Mouse (Mus musculus): ENCODE measurements at regions not wholly inside any gene's neighbourhood (a gene's known extent, or its start where the extent isn't known, plus 50 kb on each side); places are given as distances from the start of the nearest gene placed in this dataset.

DNA sequence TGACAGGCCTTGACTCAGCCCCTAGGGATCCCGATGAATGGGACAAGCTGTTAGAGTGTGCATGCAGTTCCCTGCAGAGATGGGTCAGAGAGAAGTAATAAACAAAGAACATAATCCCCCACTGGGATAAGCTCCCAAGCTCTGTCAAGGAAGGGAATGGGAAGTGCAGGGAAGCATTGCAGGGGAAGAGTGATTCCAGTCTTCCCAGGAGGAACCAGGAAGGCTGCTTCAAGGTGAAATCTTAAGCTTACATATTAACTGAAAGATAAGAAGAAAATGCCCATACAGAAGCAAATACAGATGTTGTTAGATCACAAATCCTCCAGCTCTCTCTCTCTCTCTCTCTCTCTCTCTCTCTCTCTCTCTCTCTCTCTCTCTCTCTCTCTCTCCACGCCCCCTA, 202.2 kb downstream of the Gm826 start:
- Histone ChIP-seq H3K9me3 (ENCODE audit: control insufficient read depth, low read length) (no peaks in the 10 kb centered on the region), H3K27me3 (ENCODE audit: control insufficient read depth, insufficient read depth, low read length) (no peaks in the 10 kb centered on the region), H3K9ac (ENCODE audit: low read depth, low read length, severe bottlenecking) (no peak overlapping the region), H3K4me2 (replicated peaks; ENCODE audit: low read depth, low read length, severe bottlenecking) (no peak overlapping the region), H3K4me1 (ENCODE audit: control insufficient read depth, insufficient read depth, low read length) (no peaks in the 10 kb centered on the region), H3K36me3 (ENCODE audit: control insufficient read depth, insufficient read depth, low read length) (no peaks in the 10 kb centered on the region), H3K27ac (replicated peaks; ENCODE audit: low read depth, low read length) (no peak overlapping the region), H3K4me3 (replicated peaks; ENCODE audit: low read length) (no peak overlapping the region)
- 77% methylated on average over 2 of the region's 2 CpGs for WGBS
- no peak for TF ChIP-seq POLR2A (IDR thresholded peaks at IDR 0.05; ENCODE audit: borderline replicate concordance, extremely low read depth, insufficient read depth, insufficient read length)
- ATAC-seq (ENCODE audit: low FRiP score, low read depth) (no peak), DNase-seq (ENCODE audit: low spot score) (no peak)

DNA sequence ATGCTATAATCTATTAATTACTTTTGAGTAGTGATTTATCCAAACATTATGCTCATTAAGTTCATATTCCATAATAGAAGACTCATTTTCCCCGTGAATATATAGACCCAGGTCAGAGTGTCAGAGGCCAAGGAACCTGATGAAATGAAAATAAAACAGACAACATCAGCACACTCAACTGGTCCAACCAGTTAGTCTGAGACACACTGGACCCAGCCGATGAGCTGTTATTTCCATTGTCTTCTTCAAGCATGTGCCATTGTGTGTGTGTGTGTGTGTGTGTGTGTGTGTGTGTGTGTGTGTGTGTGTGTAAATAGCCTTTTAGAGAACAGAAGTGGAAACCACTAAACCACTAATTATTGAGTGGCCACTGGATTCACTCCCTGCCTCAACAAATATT, 202.6 kb downstream of the Gm826 start:
- Histone ChIP-seq H3K9me3 (ENCODE audit: control insufficient read depth, low read length) (no peaks in the 10 kb centered on the region), H3K4me1 (ENCODE audit: control insufficient read depth, insufficient read depth, low read length) (no peaks in the 10 kb centered on the region), H3K36me3 (ENCODE audit: control insufficient read depth, insufficient read depth, low read length) (no peaks in the 10 kb centered on the region), H3K27ac (replicated peaks; ENCODE audit: low read depth, low read length) (no peak overlapping the region), H3K4me2 (replicated peaks; ENCODE audit: low read depth, low read length, severe bottlenecking) (no peak overlapping the region), H3K27me3 (ENCODE audit: control insufficient read depth, insufficient read depth, low read length) (no peaks in the 10 kb centered on the region), H3K9ac (ENCODE audit: low read depth, low read length, severe bottlenecking) (no peak overlapping the region), H3K4me3 (replicated peaks; ENCODE audit: low read length) (no peak overlapping the region)
- no peak for ATAC-seq (ENCODE audit: low FRiP score, low read depth)
- 75% methylated on average over 2 of the region's 2 CpGs for WGBS
- DNase-seq (ENCODE audit: low spot score), result no peak
- no peak for TF ChIP-seq POLR2A (IDR thresholded peaks at IDR 0.05; ENCODE audit: borderline replicate concordance, extremely low read depth, insufficient read depth, insufficient read length)

DNA sequence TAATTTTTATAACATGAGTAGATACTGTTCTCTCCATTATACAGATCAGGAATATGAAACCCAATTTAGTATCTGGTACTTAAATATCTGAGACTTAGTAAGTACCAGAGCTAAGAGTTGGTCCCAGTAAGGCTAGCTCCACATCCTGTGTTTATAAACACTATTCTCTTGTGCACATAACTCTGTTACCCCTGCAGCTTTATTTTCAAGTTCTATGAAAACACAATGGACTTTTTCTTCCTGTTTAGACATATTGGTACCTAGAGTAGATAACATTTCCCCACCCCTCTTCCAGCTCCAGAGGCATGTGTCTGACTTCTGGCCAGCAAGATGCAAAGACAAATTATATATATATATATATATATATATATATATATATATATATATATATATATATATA, 216.8 kb downstream of the Gm826 start:
- no peak for TF ChIP-seq POLR2A (IDR thresholded peaks at IDR 0.05; ENCODE audit: borderline replicate concordance, extremely low read depth, insufficient read depth, insufficient read length)
- no peaks in the 10 kb centered on the region for H3K27me3 ChIP-seq (ENCODE audit: control insufficient read depth, insufficient read depth, low read length)
- no peak for DNase-seq (ENCODE audit: low spot score)

DNA sequence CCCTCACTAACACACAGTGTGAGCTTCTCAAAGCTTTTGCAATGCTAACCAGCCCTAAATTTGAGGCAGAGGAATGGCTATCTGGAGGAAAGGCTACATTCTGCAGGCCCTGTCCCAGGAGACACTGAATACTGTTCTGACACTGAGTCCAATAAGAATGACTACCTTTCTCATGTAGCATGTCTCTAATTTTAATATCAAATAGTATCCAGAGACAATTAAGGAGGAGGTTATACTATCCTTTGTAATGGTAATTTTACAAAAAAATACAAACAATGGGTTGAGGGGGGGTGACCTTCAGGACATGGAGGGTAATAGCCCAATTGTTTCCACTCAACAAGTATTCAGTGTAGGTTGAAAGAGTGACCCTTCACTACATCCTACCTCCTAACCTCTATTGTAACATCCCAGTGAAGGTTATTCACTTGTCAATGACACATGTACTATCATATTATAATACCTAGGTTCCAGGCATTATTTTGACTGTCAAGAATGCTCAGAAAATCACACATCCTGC, 222.7 kb downstream of the Gm826 start:
- no peak for ATAC-seq (ENCODE audit: low FRiP score, low read depth)
- Histone ChIP-seq H3K27ac (replicated peaks; ENCODE audit: low read depth, low read length) (no peak overlapping the region), H3K4me1 (ENCODE audit: control insufficient read depth, insufficient read depth, low read length) (no peaks in the 10 kb centered on the region), H3K9ac (ENCODE audit: low read depth, low read length, severe bottlenecking) (no peak overlapping the region), H3K9me3 (ENCODE audit: control insufficient read depth, low read length) (no peaks in the 10 kb centered on the region), H3K4me2 (replicated peaks; ENCODE audit: low read depth, low read length, severe bottlenecking) (no peak overlapping the region), H3K4me3 (replicated peaks; ENCODE audit: low read length) (no peak overlapping the region), H3K27me3 (ENCODE audit: control insufficient read depth, insufficient read depth, low read length) (no peaks in the 10 kb centered on the region), H3K36me3 (ENCODE audit: control insufficient read depth, insufficient read depth, low read length) (no peaks in the 10 kb centered on the region)
- DNase-seq (ENCODE audit: low spot score), result no peak
- no peak for TF ChIP-seq POLR2A (IDR thresholded peaks at IDR 0.05; ENCODE audit: borderline replicate concordance, extremely low read depth, insufficient read depth, insufficient read length)

More for the DNA sequence above, 216.8 kb downstream of the Gm826 start:
- ATAC-seq (ENCODE audit: low FRiP score, low read depth), result no peak
- Histone ChIP-seq H3K4me3 (replicated peaks; ENCODE audit: low read length) (no peak overlapping the region), H3K4me1 (ENCODE audit: control insufficient read depth, insufficient read depth, low read length) (no peaks in the 10 kb centered on the region), H3K36me3 (ENCODE audit: control insufficient read depth, insufficient read depth, low read length) (no peaks in the 10 kb centered on the region), H3K27ac (replicated peaks; ENCODE audit: low read depth, low read length) (no peak overlapping the region), H3K9ac (ENCODE audit: low read depth, low read length, severe bottlenecking) (no peak overlapping the region), H3K9me3 (ENCODE audit: control insufficient read depth, low read length) (no peaks in the 10 kb centered on the region), H3K4me2 (replicated peaks; ENCODE audit: low read depth, low read length, severe bottlenecking) (no peak overlapping the region)

DNA sequence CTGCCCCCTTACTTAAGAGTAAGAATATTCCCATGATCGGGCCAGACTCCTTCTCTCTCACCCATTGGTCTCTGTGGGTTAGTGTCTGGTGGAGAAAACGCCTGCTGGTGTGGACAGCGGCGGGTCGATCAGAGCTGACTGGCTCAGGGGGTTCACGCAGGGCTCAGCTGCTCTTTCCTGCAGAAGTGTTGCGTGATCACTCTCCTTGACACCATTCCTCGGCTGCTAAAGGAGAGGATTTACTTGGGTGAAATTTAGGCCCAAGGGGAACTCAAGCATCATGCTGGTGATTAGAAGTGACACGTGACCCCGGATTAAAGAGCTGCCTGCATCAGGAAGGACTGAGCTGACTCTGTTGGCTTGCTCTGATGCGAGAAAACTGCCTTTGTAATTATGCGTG, 240.9 kb downstream of the Gm826 start:
- Histone ChIP-seq H3K27ac (replicated peaks; ENCODE audit: low read depth, low read length) (no peak overlapping the region), H3K36me3 (ENCODE audit: control insufficient read depth, insufficient read depth, low read length) (no peaks in the 10 kb centered on the region), H3K4me2 (replicated peaks; ENCODE audit: low read depth, low read length, severe bottlenecking) (no peak overlapping the region), H3K9me3 (ENCODE audit: control insufficient read depth, low read length) (no peaks in the 10 kb centered on the region), H3K4me1 (ENCODE audit: control insufficient read depth, insufficient read depth, low read length) (no peaks in the 10 kb centered on the region), H3K4me3 (replicated peaks; ENCODE audit: low read length) (no peak overlapping the region), H3K27me3 (ENCODE audit: control insufficient read depth, insufficient read depth, low read length) (no peaks in the 10 kb centered on the region), H3K9ac (ENCODE audit: low read depth, low read length, severe bottlenecking) (no peak overlapping the region)
- WGBS, result 35% methylated on average over 12 of the region's 12 CpGs
- no peak for DNase-seq (ENCODE audit: low spot score)
- no peak for ATAC-seq (ENCODE audit: low FRiP score, low read depth)
- TF ChIP-seq POLR2A (IDR thresholded peaks at IDR 0.05; ENCODE audit: borderline replicate concordance, extremely low read depth, insufficient read depth, insufficient read length), result no peak

DNA sequence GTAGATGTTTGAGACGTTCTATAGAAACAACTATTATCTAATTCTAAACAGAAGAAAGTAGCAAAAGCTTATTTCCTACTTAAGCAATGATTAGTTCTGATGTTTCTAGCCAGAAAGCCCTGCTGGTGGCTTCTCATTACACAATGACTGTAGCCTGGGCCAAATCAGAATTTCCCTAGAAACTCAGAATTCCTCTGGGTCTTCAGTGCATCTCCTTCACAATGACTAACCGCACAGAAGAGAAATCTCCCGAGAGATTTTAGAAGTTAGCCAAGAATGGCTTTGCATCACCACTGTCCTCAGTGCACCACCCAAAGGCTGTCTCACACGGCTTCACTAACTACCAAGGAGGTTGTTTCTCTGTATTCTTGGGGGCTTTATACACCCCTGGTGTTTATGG, 248.0 kb downstream of the Gm826 start:
- Histone ChIP-seq H3K4me3 (replicated peaks; ENCODE audit: low read length) (no peak overlapping the region), H3K9me3 (ENCODE audit: control insufficient read depth, low read length) (no peaks in the 10 kb centered on the region), H3K9ac (ENCODE audit: low read depth, low read length, severe bottlenecking) (no peak overlapping the region), H3K4me2 (replicated peaks; ENCODE audit: low read depth, low read length, severe bottlenecking) (no peak overlapping the region), H3K4me1 (ENCODE audit: control insufficient read depth, insufficient read depth, low read length) (no peaks in the 10 kb centered on the region), H3K27ac (replicated peaks; ENCODE audit: low read depth, low read length) (no peak overlapping the region), H3K36me3 (ENCODE audit: control insufficient read depth, insufficient read depth, low read length) (no peaks in the 10 kb centered on the region), H3K27me3 (ENCODE audit: control insufficient read depth, insufficient read depth, low read length) (no peaks in the 10 kb centered on the region)
- 72% methylated on average over 4 of the region's 4 CpGs for WGBS
- DNase-seq (ENCODE audit: low spot score), result no peak
- ATAC-seq (ENCODE audit: low FRiP score, low read depth), result no peak
- TF ChIP-seq POLR2A (IDR thresholded peaks at IDR 0.05; ENCODE audit: borderline replicate concordance, extremely low read depth, insufficient read depth, insufficient read length), result no peak

Data from limb, embryonic 14.5 days (tissue).